Mouse (Mus musculus): ENCODE data around the gene Bcl11a.

Bcl11a gene

GRCm38 (mm10) chr11:24133928-24134327, 56.1 kb downstream of the Bcl11a start:
- no peak for DNase-seq

- DNase-seq: no peak
These were observed 57.4 kb downstream of the Bcl11a start for GRCm38 (mm10) chr11:24135244-24135643.

- no peak for DNase-seq
These were observed 58.4 kb downstream of the Bcl11a start for GRCm38 (mm10) chr11:24136084-24136785.

GRCm38 (mm10) chr11:24137891-24138290, 60.0 kb downstream of the Bcl11a start:
- no peak for DNase-seq

GRCm38 (mm10) chr11:24138600-24139375, 60.9 kb downstream of the Bcl11a start:
- no peak for DNase-seq

GRCm38 (mm10) chr11:24139432-24139831, 61.6 kb downstream of the Bcl11a start:
- DNase-seq: no peak

GRCm38 (mm10) chr11:24139952-24140351, 62.1 kb downstream of the Bcl11a start:
- no peak for DNase-seq

- no peak for DNase-seq
These were observed 63.1 kb downstream of the Bcl11a start for GRCm38 (mm10) chr11:24140948-24141347.

- DNase-seq: no peak
These were observed 63.8 kb downstream of the Bcl11a start for GRCm38 (mm10) chr11:24141479-24142251.

- no peak for DNase-seq
These were observed 64.5 kb downstream of the Bcl11a start for GRCm38 (mm10) chr11:24142316-24142715.

GRCm38 (mm10) chr11:24144159-24144946, 66.5 kb downstream of the Bcl11a start:
- DNase-seq: peak; percentile 25

GRCm38 (mm10) chr11:24146034-24146433, 68.2 kb downstream of the Bcl11a start:
- no peak for DNase-seq

- DNase-seq: no peak
These were observed 68.6 kb downstream of the Bcl11a start for GRCm38 (mm10) chr11:24146437-24146836.

- DNase-seq: no peak
These were observed 69.8 kb downstream of the Bcl11a start for GRCm38 (mm10) chr11:24147698-24148097.

- DNase-seq: no peak
These were observed 70.7 kb downstream of the Bcl11a start for GRCm38 (mm10) chr11:24148545-24148944.

GRCm38 (mm10) chr11:24149462-24150220, 71.8 kb downstream of the Bcl11a start:
- no peak for DNase-seq

- DNase-seq: no peak
These were observed 74.4 kb downstream of the Bcl11a start for GRCm38 (mm10) chr11:24152076-24152784.

- DNase-seq: no peak
These were observed 75.2 kb downstream of the Bcl11a start for GRCm38 (mm10) chr11:24153049-24153448.

GRCm38 (mm10) chr11:24158026-24158425, 80.2 kb downstream of the Bcl11a start:
- DNase-seq: no peak

- DNase-seq: no peak
These were observed 81.8 kb downstream of the Bcl11a start for GRCm38 (mm10) chr11:24159656-24160055.

- DNase-seq: no peak
These were observed 83.6 kb downstream of the Bcl11a start for GRCm38 (mm10) chr11:24161458-24161857.
